Mouse (Mus musculus) forebrain, embryonic 16.5 days (tissue): ENCODE results near the gene Cdnf. TPM values are rescaled to one million over a fixed set of nuclear protein-coding genes. Genes with fewer than 3 reads are reported as not detected.

Experiments
- ATAC-seq: fragments of 200-750 bp; cut with Nextera tagmentation; 2 replicates; pipeline ENCODE4 v1.8.0; 2017; ENCODE audit warnings: mild to moderate bottlenecking, moderate library complexity
- H3K27ac ChIP-seq: fragments of 300-500 bp; sonication (generic); 2 replicates; pipeline ENCODE4 v1.5.1; 2014; ENCODE audit warnings: low read length, control low read depth
- H3K27me3 ChIP-seq: fragments of 300-500 bp; sonication (generic); replicated peaks from 2 replicates; pipeline ENCODE4 v1.6.1; 2014; ENCODE audit warnings: low read length; ENCODE audit not compliant: control insufficient read depth, insufficient read depth
- H3K36me3 ChIP-seq: fragments of 300-500 bp; sonication (generic); 2 replicates; pipeline ENCODE4 v1.6.1; 2014; ENCODE audit not compliant: control insufficient read depth, insufficient read depth
- H3K4me1 ChIP-seq: fragments of 300-500 bp; sonication (generic); replicated peaks from 2 replicates; pipeline ENCODE4 v1.6.1; 2014; ENCODE audit warnings: low read length; ENCODE audit not compliant: control insufficient read depth, insufficient read depth
- H3K4me2 ChIP-seq: fragments of 300-500 bp; sonication (generic); 2 replicates; pipeline ENCODE4 v1.6.1; 2014; ENCODE audit warnings: mild to moderate bottlenecking, low read length, control low read depth
- H3K4me3 ChIP-seq: fragments of 300-500 bp; sonication (generic); replicated peaks from 2 replicates; pipeline ENCODE4 v1.5.1; 2014; ENCODE audit warnings: mild to moderate bottlenecking, low read length, control low read depth
- H3K9ac ChIP-seq: fragments of 300-500 bp; sonication (generic); replicated peaks from 2 replicates; pipeline ENCODE4 v1.6.1; 2014; ENCODE audit warnings: low read depth, low read length, control low read depth
- H3K9me3 ChIP-seq: fragments of 300-500 bp; sonication (generic); 2 replicates; pipeline ENCODE4 v1.6.1; 2016; ENCODE audit warnings: low read length; ENCODE audit not compliant: control insufficient read depth
- WGBS: fragments of 180-500 bp; shearing (Covaris S2); extraction: QIAGEN DNeasy Blood & Tissue Kit; methylation state at CpG from one replicate; pipeline ENCODE4 v1.1.7; 2014; 5-methylcytosine and 5-hydroxymethylcytosine counted together
- polyA plus RNA-seq: library from polyadenylated mRNA; unstranded; fragments of >200 nt; fragmentation: Nextera tagmentation; extraction: Ambion mirVana; gene quantifications from 2 replicates; pipeline ENCODE4 v1.2.1, GENCODE M21; 2015

Gene Cdnf
- polyA plus RNA-seq, 1 experiment from 2014 or later, result 0.57 TPM

DNA sequence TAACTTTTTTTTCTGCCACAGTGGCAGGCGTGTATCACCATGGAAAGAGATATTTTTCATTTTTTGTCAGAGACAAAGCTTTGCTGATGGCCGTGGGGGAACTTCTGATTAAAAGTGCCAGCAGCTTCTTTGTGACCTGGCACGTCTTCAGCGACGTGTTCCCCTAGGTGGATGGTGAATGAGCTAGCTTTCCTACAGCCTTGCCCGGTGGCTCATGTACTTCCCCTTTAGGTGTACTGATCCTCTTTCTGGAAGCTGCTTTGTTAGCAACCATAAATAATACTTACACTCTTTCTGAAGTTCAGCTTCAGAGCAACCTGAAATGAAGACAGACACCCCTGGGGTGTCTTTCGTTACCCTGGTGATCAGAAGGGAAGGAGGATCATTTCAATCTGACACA lies 61.1 kb downstream of the Cdnf start:
- no peak overlapping the region for H3K9ac ChIP-seq
- no peaks in the 10 kb centered on the region for H3K27me3 ChIP-seq
- ATAC-seq, result no peak
- WGBS, result 83% methylated on average over 7 of the region's 7 CpGs
- no peak overlapping the region for H3K27ac ChIP-seq
- H3K4me1 ChIP-seq, result no peaks in the 10 kb centered on the region
- H3K4me3 ChIP-seq, result no peak overlapping the region
- no peaks in the 10 kb centered on the region for H3K9me3 ChIP-seq
- H3K36me3 ChIP-seq, result no peaks in the 10 kb centered on the region
- H3K4me2 ChIP-seq, result no peak overlapping the region

GRCm38 (mm10) chr2:3575140-3575539 lies 62.3 kb downstream of the Cdnf start:
- Histone ChIP-seq H3K4me3 (no peak overlapping the region), H3K9ac (no peak overlapping the region), H3K27ac (no peak overlapping the region), H3K4me1 (no peaks in the 10 kb centered on the region), H3K36me3 (no peaks in the 10 kb centered on the region), H3K4me2 (no peak overlapping the region), H3K9me3 (no peaks in the 10 kb centered on the region), H3K27me3 (no peaks in the 10 kb centered on the region)
- ATAC-seq, result no peak
- WGBS, result 61% methylated on average over 1 of the region's 1 CpGs

Other genes starting within 250 kb of the Cdnf start
- gene Nmt2, start 228.8 kb upstream of the Cdnf start, polyA plus RNA-seq, result 119 and 126 TPM in 2 replicates
- gene Rpp38, start 180.4 kb upstream of the Cdnf start, polyA plus RNA-seq, result 14.7 and 15.9 TPM in 2 replicates
- 1.2 and 1.3 TPM in 2 replicates for gene Acbd7, start 176.9 kb upstream of the Cdnf start, polyA plus RNA-seq
- not detected in 2 replicates for gene Olah, start 115.8 kb upstream of the Cdnf start, polyA plus RNA-seq
- 3.7 and 6.7 TPM in 2 replicates for gene Meig1, start 90.4 kb upstream of the Cdnf start, polyA plus RNA-seq
- 8.3 and 9.8 TPM in 2 replicates for gene Dclre1c, start 88.9 kb upstream of the Cdnf start, polyA plus RNA-seq
- 11.7 and 16.4 TPM in 2 replicates for gene Suv39h2, start 38.0 kb upstream of the Cdnf start, polyA plus RNA-seq
- 8.8 and 9.5 TPM in 2 replicates for gene Gm45902, start 240 bp upstream of the Cdnf start, polyA plus RNA-seq
- 85.8 and 88.3 TPM in 2 replicates for gene Hspa14, start 216 bp upstream of the Cdnf start, polyA plus RNA-seq
- 61.7 and 72.1 TPM in 2 replicates for gene Fam107b, start 57.5 kb downstream of the Cdnf start, polyA plus RNA-seq